Mouse (Mus musculus) embryonic facial prominence, embryonic 10.5 days (tissue): Measurements from ENCODE around the gene Ctnna3. TPM values are rescaled to one million over a fixed set of nuclear protein-coding genes. Genes with fewer than 3 reads are reported as not detected.

Experiments
- DNase-seq: peaks from one replicate; pipeline ENCODE4 v3.0.0-alpha.2; 2017; ENCODE audit warnings: low spot score
- H3K27ac ChIP-seq: fragments of 300-500 bp; sonication (generic); replicated peaks from 2 replicates; pipeline ENCODE4 v1.5.1; 2016; ENCODE audit warnings: mild to moderate bottlenecking
- H3K27me3 ChIP-seq: fragments of 300-500 bp; sonication (generic); replicated peaks from 2 replicates; pipeline ENCODE4 v1.6.1; 2016; ENCODE audit warnings: low read depth, mild to moderate bottlenecking; ENCODE audit not compliant: poor library complexity, severe bottlenecking
- H3K36me3 ChIP-seq: fragments of 300-500 bp; sonication (generic); replicated peaks from 2 replicates; pipeline ENCODE4 v1.6.1; 2016; ENCODE audit warnings: mild to moderate bottlenecking, moderate library complexity
- H3K4me1 ChIP-seq: fragments of 300-500 bp; sonication (generic); 2 replicates; pipeline ENCODE4 v1.6.1; 2016
- H3K4me3 ChIP-seq: fragments of 300-500 bp; sonication (generic); 2 replicates; pipeline ENCODE4 v1.5.1; 2016; ENCODE audit warnings: mild to moderate bottlenecking, moderate library complexity
- H3K9me3 ChIP-seq: fragments of 300-500 bp; sonication (generic); 2 replicates; pipeline ENCODE4 v1.6.1; 2016; ENCODE audit warnings: mild to moderate bottlenecking
- WGBS: fragments of 180-500 bp; shearing (Covaris S2); methylation state at CpG from one replicate; pipeline ENCODE4 v1.1.7; 2016; 5-methylcytosine and 5-hydroxymethylcytosine counted together
- polyA plus RNA-seq: library from polyadenylated mRNA; unstranded; fragments of >200 nt; fragmentation: Nextera tagmentation; extraction: Ambion mirVana; gene quantifications from 2 replicates; pipeline ENCODE4 v1.2.1, GENCODE M21; 2016

The Ctnna3 gene
- polyA plus RNA-seq, 1 experiment from 2014 or later: 0.22 TPM

DNA sequence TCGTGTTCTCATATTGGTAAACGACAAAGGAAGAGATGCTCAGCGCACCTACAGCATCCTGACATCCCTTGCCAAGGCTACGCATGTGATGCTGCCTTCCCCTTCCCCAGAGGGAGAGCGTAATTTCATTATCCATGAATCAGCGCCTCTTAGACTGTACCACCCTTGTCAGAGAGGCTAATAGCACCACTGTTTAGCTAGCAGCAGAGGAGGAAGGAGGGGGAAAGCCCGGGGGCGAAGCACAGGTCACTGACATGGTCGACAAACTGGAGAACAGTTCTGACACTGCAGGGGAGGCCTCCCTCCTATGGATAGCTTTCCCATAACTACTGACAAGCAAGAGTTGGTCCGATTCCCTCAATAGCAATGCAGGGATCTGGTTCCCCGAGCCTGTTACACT lies 653.9 kb downstream of the Ctnna3 start:
- H3K36me3 ChIP-seq: no peaks in the 10 kb centered on the region
- peaks cover 37% of the 10 kb centered on the region for H3K27me3 ChIP-seq
- peaks cover 27% of the 10 kb centered on the region for H3K4me1 ChIP-seq
- no peaks in the 10 kb centered on the region for H3K9me3 ChIP-seq
- WGBS: 38% methylated on average over 11 of the region's 11 CpGs
- H3K4me3 ChIP-seq: no peak overlapping the region
- no peak overlapping the region for H3K27ac ChIP-seq
- DNase-seq: peak; percentile 11

DNA sequence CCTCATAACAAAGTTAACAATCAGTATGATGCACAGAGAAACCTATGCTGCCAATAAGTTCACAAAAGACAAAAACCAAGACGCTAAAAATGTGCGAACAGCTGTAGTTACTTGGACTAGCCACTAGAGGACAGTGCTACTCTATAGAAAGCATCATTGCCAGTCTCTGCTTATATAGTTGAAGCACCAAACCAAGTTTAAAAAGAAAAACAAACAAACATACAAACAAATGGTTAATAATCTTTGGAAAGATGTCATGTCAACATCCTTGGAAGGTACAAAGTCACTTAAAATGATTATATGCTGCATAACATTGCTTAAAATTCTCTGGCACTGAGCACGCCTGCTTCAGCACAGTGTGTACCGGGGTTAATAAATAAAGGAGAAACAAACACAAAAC lies 654.6 kb downstream of the Ctnna3 start:
- Histone ChIP-seq H3K4me3 (no peak overlapping the region), H3K4me1 (peaks cover 27% of the 10 kb centered on the region), H3K27me3 (peaks cover 43% of the 10 kb centered on the region), H3K9me3 (no peaks in the 10 kb centered on the region), H3K36me3 (no peaks in the 10 kb centered on the region), H3K27ac (no peak overlapping the region)
- 44% methylated on average over 4 of the region's 4 CpGs for WGBS
- no peak for DNase-seq

GRCm38 (mm10) chr10:64086183-64086566 lies 656.3 kb downstream of the Ctnna3 start:
- Histone ChIP-seq H3K36me3 (no peaks in the 10 kb centered on the region), H3K27ac (no peak overlapping the region), H3K27me3 (peaks cover 53% of the 10 kb centered on the region), H3K9me3 (no peaks in the 10 kb centered on the region), H3K4me3 (peak overlapping the region; percentile 53; the same call in 1 of the 2 replicates), H3K4me1 (peaks cover 29% of the 10 kb centered on the region)
- DNase-seq: no peak
- WGBS: 68% methylated on average over 16 of the region's 16 CpGs

GRCm38 (mm10) chr10:64086567-64087391 lies 656.9 kb downstream of the Ctnna3 start:
- H3K27me3 ChIP-seq: peaks cover 58% of the 10 kb centered on the region
- H3K4me1 ChIP-seq: peaks cover 29% of the 10 kb centered on the region
- no peak overlapping the region for H3K27ac ChIP-seq
- H3K4me3 ChIP-seq: peak overlapping the region; percentile 53
- 5% methylated on average over 12 of the region's 12 CpGs for WGBS
- no peaks in the 10 kb centered on the region for H3K36me3 ChIP-seq
- DNase-seq: peak; percentile 39
- no peaks in the 10 kb centered on the region for H3K9me3 ChIP-seq

DNA sequence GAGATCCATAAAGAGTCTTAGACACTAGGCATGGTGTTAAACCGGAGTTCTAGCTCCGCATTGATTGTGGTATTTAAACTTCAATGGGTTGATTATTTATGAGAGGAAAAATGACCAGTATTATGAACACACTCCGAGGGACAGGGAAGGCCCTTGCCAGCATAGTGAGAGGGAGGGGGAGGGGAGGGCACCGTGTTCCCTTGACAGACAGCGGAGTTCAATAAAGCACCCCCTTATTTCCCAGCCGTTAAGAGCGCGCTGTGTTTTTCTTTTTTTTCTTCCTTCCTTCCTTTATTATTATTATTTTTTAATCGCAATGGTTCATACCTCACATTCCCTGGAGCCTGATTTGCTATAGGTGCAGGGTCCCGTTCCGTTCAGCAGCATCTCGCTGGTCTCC lies 657.6 kb downstream of the Ctnna3 start:
- Histone ChIP-seq H3K36me3 (no peaks in the 10 kb centered on the region), H3K9me3 (no peaks in the 10 kb centered on the region), H3K4me3 (peak overlapping the region; percentile 53), H3K27ac (no peak overlapping the region), H3K4me1 (peaks cover 29% of the 10 kb centered on the region), H3K27me3 (peaks cover 58% of the 10 kb centered on the region)
- WGBS: 2% methylated on average over 12 of the region's 12 CpGs
- DNase-seq: peak; percentile 23

DNA sequence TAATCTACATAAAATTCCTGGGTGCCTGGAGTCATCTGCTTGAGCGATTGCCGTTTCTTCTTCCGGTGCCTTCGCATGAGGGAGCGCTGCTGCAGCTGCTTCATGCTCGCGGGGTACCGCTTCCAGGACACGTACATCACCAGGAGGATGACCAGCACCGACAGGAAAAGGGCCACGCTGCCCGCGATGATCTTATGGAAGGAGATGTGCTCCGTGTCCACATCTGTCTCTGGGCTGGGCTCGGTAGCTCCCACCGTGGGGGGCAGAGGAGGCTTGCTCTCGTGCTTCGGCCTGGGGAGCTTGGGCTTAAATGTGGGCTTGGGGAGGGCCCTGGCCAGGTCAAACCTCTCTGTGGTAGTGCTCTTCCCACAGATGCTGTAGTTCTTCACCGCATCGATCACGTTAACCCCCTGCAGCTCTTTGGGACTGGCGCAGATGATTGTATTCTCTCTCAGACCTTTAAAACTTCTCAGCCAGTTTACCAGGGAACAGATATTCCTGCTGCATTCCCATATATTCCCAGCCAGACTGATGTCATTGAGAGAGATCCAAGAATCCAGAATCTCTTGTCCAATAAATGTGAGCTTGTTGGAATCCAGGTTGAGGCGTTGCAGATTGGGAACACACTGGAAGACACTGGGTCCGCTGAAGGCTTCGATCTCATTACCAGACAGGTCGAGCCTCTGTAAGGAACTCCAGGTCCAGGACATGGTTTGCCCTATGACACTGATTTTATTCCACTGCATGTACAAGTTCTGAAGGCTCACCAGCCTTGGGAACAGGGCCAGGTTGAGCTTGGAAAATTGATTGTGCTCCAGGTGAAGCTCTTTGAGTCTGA lies 658.3 kb downstream of the Ctnna3 start:
- peaks cover 58% of the 10 kb centered on the region for H3K27me3 ChIP-seq
- peak; percentile 48 for DNase-seq
- 3% methylated on average over 26 of the region's 26 CpGs for WGBS
- no peak overlapping the region for H3K27ac ChIP-seq
- H3K4me3 ChIP-seq: peak overlapping the region; percentile 53
- no peaks in the 10 kb centered on the region for H3K9me3 ChIP-seq
- H3K36me3 ChIP-seq: no peaks in the 10 kb centered on the region
- peaks cover 29% of the 10 kb centered on the region for H3K4me1 ChIP-seq

- H3K36me3 ChIP-seq: no peaks in the 10 kb centered on the region
- H3K4me3 ChIP-seq: peak overlapping the region; percentile 12; the same call in 1 of the 2 replicates
- peaks cover 58% of the 10 kb centered on the region for H3K27me3 ChIP-seq
- H3K27ac ChIP-seq: no peak overlapping the region
- DNase-seq: peak; percentile 14
- peaks cover 26% of the 10 kb centered on the region for H3K4me1 ChIP-seq
- 13% methylated on average over 19 of the region's 19 CpGs for WGBS
- no peaks in the 10 kb centered on the region for H3K9me3 ChIP-seq
Observed at GRCm38 (mm10) chr10:64088774-64089460, 659.0 kb downstream of the Ctnna3 start.

GRCm38 (mm10) chr10:64089680-64090460 lies 660.0 kb downstream of the Ctnna3 start, which contains the start of gene Lrrtm3:
TSS of gene Lrrtm3 (minus strand) at chr10:64090277.
- Histone ChIP-seq H3K27ac (no peak within 1 kb of the TSS), H3K4me3 (peak within 1 kb of the TSS; percentile 50), H3K36me3 (no peaks in the 10 kb centered on the region), H3K4me1 (peaks cover 25% of the 10 kb centered on the region), H3K9me3 (no peaks in the 10 kb centered on the region), H3K27me3 (peaks cover 58% of the 10 kb centered on the region)
- peak; percentile 78 for DNase-seq
- WGBS: under 1% methylated on average over 22 of the region's 22 CpGs

DNA sequence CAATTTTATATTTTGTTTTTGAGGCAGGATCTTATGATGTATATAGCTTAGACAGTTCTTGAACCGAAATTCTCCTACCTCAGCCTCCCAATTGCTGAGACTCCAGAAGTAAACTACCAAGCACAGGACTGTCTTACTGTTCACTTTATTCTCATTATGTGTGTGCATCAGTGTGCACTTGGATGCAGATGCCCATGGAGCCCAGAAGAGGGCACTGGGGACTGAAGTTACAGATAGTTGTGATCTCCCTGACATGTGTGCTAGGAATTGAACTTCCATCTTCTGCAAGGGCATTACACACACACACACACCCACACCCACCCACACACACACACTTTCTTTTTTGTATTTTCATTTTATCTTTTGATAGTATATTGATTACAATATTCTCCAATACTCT lies 666.6 kb downstream of the Ctnna3 start:
- DNase-seq: no peak
- WGBS: 96% methylated on average over 1 of the region's 1 CpGs
- Histone ChIP-seq H3K27me3 (peaks cover 1% of the 10 kb centered on the region; the same call in 1 of the 2 replicates), H3K4me1 (no peaks in the 10 kb centered on the region), H3K4me3 (no peak overlapping the region), H3K36me3 (no peaks in the 10 kb centered on the region), H3K9me3 (no peaks in the 10 kb centered on the region), H3K27ac (no peak overlapping the region)

DNA sequence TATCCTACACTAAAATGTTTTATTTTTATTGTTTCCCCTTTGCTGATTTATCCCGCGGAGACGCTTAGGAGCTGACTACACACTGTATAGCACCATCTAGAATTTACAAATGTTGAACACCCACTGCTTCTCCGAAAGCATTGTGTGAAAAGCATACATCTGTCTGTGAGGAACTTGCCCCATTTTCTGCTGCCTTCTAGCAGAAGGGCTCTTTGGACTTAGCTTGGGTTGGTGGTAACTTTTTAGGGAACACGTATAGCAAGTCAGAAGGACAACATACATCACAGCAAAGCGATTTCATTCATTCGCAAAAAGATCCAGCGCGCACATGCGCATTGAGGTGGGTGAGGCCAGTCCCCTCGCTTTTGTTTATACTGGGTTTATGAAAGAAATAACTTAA lies 685.3 kb downstream of the Ctnna3 start:
- DNase-seq: no peak
- WGBS: 94% methylated on average over 11 of the region's 11 CpGs
- Histone ChIP-seq H3K4me3 (no peak overlapping the region), H3K9me3 (no peaks in the 10 kb centered on the region), H3K27me3 (no peaks in the 10 kb centered on the region), H3K36me3 (no peaks in the 10 kb centered on the region), H3K27ac (no peak overlapping the region), H3K4me1 (no peaks in the 10 kb centered on the region)

DNA sequence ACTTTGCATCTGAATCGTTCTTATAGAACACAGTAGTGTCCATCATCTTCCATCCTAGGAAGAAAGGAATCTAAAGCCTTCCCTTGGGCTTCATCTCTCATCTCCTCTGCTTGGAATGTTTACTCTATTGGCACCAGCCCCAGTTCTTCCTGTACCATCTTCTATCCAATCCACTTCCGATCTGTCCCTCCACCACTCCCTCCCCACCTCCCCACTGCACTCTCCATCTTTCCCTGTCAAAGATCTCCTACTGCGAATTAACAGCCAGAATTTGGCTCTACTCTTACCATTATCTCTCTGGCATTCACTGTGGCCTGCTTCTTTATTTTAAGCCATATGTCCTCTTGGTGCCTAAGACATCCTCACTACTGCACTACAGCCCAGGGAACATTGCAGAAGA lies 688.9 kb downstream of the Ctnna3 start:
- DNase-seq: no peak

More for the DNA sequence above, 688.9 kb downstream of the Ctnna3 start:
- H3K27ac ChIP-seq: no peak overlapping the region
- no peaks in the 10 kb centered on the region for H3K4me1 ChIP-seq
- no peak overlapping the region for H3K4me3 ChIP-seq
- WGBS: 81% methylated on average over 3 of the region's 3 CpGs
- H3K36me3 ChIP-seq: no peaks in the 10 kb centered on the region
- H3K9me3 ChIP-seq: no peaks in the 10 kb centered on the region
- H3K27me3 ChIP-seq: no peaks in the 10 kb centered on the region
